Mouse (Mus musculus): ENCODE data around the gene Matn3.

The Matn3 gene

DNA sequence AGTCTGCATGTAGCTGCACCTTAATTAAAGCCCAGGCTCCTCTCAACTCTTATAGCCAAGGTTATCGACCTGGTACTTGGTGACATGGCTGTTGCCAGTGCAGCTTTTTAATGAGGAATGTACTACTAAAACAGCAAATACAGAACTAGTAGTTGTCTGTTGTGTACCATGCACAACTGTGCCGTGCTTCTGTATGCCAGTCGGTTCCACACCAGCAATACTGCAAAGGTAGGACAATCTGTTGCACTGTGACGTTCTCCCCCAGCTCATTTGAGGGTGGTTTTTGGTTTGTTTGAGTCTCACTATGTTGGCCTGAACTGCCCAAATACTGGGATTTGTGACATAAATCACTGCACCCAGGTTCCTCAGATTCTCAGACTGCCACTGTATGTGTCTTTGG is 8.2 kb upstream of the Matn3 start:
- DNase-seq = no peak

DNA sequence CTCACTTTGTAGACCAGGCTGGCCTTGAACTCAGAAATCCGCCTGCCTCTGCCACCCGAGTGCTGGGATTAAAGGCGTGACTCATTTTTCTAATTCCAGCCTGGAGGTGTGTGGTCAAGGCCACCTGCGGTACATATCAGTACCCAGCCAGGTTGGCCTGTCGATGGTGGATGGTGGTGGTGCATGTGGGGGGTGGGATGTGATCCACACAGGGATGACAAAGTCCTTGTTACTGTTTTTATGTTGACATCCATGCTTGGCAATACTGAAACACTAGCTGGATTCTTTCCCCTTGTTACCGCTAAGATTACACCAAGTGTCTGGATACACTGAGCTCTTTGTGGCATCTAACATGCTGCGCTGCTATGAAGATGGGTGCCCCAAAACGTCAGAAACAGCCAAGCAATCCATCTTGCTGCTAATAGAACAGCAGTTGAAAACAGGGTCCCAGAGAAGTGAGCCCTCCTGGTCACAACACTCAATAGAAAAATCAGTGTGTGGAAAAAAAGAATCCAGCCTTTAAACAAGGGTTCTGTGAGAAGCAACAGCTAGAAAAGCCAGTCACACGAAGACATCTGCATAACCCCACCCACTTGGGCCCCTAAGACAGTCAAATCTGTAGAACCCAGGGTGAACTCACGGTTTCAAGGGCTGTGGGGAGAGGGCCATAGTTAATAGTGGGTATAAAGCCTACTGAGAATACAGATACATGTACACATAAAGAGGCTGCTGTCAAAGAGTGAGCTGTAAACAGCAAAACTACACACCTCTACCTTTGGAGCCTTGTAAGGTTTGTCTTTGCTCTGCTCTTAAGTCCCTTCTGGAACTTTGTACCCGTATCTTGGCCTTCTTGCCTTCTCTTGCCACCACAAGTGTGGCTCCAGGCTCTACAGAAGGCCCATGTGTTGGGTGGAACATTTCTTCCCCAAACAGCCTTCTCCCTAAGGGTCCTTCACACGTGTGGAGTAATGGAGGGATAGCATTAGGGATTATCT is 7.4 kb upstream of the Matn3 start:
- DNase-seq = no peak

DNA sequence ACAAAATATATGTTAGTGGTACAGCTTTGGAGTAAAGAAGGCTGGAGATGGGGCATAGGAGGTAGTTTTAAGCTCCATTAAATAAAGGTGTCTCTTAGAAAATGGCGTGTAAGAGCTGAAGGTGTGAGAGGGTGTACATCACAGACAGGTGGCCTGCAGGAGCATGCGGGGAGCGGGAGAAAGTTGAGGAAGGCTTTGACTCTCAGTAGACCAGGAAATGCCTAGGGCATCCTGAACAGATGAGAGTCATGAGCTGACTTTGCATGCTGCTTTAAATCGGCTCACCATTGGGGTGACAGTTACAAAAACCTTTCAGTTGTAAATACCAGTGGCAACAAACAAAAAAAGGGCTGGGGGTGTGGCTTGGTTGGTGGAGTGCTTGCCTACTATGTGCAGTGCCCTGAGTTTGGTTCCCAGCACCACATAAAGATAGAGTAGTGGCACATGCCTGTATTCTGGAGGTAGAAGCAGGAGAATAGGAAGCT is 6.6 kb upstream of the Matn3 start:
- DNase-seq = no peak

DNA sequence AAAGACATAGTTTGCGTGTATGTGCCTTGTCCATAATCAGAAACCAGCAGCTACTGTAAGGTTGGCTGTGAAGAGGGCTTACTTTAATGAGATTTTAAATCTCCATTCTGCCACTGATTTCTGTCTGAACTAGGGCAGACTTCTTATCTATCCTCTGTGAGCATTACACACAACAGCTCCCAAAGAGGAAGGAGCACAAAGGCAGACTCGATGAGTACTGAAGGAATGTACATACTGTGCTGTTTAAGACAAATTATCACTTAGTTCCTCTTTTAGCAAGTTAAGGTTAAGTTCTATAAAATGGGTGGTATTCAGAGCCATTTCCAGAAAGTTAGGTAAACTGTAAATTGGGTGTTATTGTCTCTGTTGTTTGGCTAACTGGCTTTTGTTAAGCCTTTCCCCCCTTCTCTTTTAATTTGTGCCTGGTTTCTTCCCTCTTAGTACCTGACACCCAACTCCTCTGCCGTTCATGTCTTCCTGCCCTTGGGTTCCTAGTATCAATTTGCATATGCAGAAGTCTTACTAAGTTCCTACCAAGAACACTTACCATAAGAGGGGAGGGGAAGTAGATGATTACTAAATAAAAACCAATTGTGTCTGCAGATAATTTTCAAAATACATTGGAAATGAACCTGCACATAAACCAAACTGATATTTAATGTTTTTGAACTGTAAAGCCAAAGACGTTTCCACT is 5.9 kb upstream of the Matn3 start:
- no peak for DNase-seq

DNA sequence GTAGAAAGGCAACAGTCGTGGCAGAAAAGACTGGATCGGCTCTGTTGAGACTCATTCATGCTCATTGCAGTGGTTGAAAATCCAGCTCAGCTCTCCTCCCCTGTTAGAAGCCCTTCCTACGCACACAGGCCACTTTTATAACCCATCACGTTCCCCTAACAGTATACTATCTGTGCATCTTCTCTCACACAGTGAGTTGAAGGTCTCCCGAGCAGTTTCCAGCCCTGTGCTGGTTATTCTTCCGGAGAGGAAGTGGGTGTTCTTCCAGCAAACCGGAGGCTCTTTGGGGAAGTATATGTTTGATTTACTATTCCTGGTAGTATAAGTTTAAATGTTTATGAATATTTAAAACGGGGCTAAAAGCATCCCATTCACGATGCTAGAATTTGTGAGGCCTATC is 566 bp upstream of the Matn3 start:
- no peak for DNase-seq

DNA sequence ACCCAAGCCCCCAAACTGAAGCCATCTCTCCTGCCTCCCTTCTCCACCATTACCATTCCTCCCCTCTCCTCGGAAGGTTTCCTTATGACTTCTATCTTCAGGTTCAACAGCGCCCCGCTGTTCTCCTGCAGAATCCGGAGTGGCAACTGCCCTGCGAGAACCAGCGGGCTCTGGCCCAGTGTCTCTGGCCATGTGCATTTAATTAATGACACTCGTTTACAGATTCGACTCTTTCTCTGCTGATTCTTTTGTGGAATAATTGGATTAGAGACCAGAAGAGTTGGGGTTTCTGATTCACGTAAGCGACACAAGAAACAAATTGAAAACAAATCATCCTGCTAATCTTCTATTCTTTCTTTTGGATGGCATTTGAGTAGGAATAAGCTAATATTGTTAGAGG is 5.4 kb downstream of the Matn3 start:
- DNase-seq = no peak

DNA sequence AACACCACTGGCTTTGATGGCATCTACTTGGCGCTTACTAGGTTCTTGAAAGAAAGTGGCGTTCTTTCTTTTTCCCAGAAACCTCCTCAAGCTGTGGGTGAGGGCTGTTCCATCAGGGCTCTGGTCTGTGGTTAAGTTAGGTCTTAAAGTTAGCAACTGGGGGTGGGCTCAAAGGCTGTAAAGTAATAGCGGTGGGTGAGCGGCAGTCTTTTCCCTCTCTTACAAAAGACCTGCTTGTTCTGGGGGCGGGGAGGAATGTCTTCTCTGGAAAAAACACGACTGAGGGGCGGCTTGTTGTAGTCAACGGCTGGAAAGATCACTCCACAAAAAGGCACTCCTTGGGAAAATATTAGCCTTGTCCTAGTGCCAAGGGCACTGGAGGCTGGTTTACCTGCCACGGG is 6.4 kb downstream of the Matn3 start:
- DNase-seq = no peak

DNA sequence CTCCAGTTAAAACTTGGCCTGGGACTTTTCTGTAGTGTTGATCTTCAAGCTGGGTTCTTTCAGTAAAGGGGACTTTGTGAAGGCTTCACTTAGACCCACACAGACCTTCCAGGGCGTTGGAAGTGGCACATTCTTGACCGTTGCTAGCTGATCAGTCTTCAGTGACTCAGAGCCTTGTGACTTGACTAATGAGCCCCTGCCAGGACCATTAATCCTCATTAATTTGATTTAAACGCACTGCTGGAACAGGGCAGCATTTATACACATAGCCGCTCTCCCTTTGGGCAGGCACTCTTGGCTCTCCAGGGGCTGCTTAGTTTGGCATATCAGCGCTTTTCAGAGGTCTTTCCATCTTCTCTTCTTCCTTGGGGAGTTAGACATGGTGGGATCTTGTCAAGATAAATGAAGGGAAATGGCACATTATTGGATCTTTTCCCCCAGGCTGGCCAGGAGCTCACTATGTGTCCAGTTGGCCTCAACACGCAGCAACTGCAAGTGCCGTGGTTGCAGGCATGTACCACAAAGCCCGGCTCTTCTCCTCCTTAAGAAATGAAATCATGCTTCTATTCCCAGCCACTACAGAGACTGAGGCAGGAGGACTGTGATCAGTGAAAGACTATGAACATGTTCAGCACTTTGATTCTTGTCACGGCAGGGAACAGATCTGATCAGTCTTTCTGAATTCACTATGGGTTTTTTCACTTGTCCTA is 14.0 kb downstream of the Matn3 start:
- DNase-seq = peak; percentile 16 to 35

DNA sequence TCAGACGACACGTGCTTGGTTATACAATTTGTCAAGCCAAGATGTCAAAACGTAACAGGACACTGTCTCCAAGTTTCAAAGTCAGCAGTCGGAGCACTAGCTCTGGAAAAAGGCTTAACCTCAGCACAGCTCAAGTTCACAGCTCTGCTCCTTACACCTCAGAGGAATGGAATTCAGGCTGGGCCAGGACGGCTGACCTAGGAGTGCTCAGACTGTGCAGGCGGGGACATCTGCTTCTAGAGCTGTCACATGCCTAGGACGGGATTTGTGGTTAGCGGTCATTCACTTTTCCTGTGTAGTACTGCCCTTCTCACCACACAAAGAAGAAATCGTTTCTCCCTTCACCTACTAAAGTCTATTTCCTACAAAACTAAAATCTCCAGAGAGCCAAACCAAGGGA is 22.1 kb downstream of the Matn3 start:
- DNase-seq = peak; percentile 54 to 81

DNA sequence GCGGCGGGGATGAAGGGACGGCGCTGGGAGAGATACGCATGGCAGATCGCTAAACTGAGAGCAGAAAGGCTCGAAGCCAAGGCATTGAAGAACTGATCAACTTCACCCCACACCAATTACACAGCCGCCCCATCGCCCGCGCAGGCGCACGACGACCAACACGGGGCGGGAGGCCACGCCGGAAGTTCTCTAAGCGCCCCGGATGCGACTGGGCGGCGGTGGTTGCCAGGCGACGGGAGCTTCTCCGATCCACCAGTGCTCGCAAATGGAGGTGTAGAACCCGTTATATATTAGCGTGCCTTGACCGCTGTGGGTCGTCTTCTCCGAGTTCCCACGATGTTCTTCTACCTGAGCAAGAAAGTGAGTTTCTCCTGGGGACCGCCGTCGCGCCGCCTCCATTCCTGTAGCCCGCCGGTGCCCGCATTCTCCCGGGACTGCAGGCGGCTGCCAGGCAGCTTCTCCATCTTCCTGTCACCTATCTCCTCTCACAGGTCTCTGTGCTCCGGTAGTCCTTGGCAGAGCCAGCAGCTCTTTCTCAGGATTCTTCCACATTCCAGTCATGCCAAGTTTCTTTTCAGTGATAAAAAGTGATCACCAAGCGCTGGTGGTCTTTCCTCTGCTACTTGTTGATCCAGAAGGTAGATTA is 26.2 kb downstream of the Matn3 start, which contains the start of gene Wdr35:
Gene Wdr35 (plus strand): TSS at position 73 of the 646 bp plus-strand sequence.
- peak; percentile 90 to 94 for DNase-seq

DNA sequence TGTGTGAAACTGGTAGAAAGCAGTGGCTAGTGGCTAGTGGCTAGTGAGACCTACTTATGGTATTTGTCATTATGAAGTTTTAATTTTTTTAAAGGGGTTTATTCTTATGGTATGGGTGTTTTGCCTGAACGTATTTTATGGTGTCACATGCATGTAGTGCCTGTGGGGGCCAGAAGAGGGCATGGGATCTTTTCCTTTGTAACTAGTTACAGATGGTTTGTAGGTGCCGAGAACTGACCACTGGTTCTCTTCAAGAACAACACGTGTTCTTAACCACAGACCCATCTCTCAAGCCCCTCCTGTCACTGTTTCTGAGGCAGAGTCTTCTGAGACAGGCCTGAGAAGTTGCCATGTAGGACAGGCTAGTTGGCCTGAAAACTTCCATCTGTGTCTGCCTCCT is 27.3 kb downstream of the Matn3 start:
- no peak for DNase-seq

DNA sequence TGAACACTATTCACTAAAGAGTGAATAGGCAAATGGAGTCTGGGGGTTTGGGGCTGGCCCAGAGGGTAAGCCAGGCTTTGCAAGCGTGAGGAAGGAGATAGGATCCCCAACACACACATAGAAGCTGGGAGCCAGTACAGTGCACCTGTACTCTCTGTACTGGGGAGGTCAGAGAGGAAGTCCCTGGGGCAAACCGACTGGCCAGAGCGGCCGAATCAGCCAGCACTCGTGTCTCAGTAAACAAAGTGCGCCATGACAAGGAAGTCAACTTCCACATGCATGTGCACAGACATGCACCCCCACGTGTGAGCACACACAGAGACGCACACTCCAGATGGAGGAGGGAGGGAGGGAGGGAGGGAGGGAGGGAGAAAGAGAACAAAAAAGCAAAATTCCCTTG is 45.5 kb downstream of the Matn3 start:
- no peak for DNase-seq

DNA sequence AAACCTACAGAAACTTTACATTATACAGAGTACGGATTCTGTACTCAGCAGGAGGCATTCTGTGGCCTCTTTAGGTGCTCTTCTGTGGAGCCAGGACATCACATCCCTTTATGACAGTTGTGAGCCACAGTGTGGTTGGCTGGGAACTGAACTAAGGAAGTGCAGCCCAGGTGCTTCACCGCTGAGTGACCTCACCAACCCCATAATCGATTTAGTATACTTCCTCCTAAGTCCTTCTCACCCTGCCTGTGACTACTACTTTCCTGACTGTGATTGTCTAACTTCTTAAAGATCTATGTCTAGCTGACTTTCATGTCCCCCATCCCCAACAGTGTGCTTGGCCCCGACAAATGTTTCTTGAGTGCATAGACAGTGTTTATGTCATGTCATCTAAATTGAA is 50.6 kb downstream of the Matn3 start:
- no peak for DNase-seq

DNA sequence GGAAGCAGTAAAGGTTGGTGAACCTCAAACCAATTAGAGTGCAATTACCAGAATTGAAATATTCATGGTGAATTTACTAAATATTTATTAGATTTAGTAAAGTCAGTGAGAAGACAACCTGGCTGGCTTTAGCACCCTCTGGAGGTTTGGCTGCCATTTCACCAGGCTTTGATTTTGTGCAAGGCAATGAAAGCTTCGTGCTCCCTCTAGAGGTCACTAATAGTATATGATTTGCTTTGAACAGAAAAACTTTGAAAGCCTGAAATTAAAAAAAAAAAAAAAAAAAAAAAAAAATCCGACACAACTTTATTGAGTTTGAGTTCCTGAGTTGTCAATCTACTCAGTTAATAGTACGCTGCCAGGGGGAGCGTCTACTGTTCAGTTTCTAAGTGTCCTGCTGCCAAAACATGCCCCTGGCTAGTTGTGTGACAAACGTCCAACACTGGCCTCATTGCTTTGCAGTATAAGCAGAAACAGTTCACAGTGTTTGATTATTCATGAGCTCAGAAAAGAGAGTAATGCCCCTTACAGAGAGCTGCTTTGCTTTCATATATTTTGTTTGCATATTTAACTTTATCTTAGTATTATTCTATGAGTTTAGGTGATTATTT is 54.4 kb downstream of the Matn3 start:
- DNase-seq = peak; percentile 67 to 70

DNA sequence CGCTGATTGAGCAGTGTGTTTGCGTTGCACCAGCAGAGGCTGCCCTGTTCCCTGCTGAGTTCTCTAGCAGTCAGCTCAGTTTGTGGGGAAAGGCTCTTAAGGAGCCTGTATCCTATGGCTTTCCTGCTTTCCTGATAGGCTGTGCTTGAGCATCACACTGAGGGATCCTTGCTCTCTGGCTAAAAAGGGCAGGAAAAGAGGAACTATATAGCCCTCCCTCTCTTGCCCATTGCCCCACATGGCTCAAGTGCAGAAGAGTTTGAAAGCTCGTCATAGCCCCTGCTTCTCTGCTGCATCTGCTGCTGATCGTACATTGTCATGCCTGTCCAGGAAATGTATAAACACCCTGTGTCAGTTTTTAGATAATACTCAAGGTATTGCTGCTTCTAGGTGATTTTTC is 59.4 kb downstream of the Matn3 start:
- DNase-seq = no peak

DNA sequence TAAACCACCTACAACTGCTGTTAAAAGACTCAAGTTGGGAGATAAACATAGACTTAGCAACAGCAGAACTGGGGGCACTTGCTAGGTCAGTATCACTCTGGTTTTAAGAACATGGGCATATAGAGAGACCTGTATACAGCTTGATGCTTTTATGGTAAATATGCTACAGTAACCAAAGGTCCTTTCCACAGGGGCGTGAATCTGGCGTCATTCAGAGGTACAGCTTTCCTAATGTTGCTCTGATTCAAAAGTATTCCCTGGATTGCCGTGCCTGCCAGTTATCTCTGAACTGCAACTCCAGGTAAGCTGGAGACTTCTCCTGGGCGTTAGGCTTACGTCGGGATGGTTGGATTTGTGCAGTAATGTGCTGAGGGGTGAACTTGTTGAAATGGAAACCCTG is 60.1 kb downstream of the Matn3 start:
- DNase-seq = no peak

DNA sequence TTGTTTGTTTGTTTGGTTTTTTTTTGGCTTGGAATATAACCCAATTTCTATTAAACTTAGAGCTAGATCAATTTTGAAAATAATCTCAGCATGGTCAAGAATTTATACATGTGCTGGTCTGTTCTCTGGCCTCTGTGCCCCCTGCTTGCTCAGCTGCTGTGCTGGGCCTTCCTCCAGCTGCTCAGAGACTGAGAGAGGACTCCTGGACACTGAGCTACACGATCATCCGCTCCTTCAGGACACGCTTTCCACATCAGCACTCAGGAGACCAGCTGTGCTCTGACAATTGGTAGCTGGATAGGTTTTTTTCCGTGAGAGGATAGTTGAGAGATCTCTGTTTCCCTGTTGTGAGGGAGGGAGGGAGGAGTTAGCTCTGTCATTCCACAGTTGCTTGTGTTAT is 62.6 kb downstream of the Matn3 start:
- DNase-seq = no peak

DNA sequence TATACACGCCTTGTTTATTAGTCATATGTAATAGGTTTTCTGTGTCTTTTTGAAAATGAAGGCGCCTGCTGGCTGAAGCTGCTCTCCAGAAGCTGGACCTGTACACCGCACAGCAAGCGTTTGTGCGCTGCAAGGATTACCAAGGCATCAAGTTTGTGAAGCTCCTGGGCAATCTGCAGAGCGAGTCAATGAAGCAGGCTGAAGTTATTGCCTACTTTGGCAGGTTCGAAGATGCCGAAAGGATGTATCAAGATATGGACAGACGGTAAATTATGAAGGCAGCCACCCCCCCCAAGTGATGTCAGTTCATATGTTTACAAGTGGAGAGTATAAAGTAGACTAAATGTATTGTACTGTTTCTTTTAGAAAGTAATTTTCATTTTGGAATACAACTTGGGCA is 68.6 kb downstream of the Matn3 start:
- no peak for DNase-seq

DNA sequence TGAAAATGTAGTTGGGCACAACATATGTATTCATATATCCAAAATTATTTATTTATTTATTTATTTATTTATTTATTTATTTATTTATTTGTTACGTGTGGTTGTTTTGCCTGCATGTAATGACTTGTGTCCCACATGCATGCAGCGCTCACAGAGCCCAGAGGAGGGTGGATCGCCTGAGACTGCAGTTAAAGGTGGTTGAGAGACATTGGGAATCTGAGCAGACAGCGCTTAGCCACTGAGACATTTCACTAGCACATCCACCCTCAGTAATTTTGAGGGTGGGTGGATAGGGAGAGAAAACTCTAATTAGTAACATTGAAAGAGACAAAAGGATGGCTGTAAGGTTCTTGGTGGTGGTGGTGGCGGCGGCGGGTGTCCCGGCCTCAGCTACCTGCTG is 72.7 kb downstream of the Matn3 start:
- no peak for DNase-seq

DNA sequence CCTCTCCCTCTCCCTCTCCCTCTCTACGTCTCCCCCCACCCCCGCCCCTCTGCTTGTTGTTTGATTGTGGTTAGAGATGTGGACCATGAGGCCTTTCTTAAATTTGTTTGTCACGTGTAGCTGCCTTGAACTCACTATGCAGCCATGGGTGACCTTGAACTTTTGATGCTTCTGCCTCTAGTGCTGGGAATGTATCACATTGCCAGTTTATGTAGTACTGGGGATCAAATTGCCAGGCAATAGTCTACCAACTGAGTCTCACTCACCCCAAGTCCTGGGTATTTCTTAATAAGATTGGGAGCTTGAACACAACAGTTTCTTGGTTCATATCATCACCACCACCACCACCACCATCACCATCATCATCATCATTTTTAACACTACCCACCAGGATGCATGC is 73.3 kb downstream of the Matn3 start:
- no peak for DNase-seq

Measured in kidney, postnatal 25 days (tissue).